Mouse (Mus musculus) layer of hippocampus, postnatal 10 days (tissue): ENCODE data around the gene Gm43302. TPM values are rescaled to one million over a fixed set of nuclear protein-coding genes. Genes with fewer than 3 reads are reported as not detected.
"Not testable (repeated sequence)": the region's sequence is repeated elsewhere in the genome, so short reads cannot be mapped to it uniquely, and the experiment has no call there.

ENCODE experiments used
- DNase-seq, 2 experiments: peaks; one replicate each; pipeline ENCODE4 v3.0.0; 2021; ENCODE audit warnings: low spot score in 2 of 2
- total RNA-seq, 2 experiments: library from RNA; stranded (reverse); gene quantifications; 2 replicates each; pipeline ENCODE4 v1.2.3; 2021

Gene Gm43302
- total RNA-seq, 2 experiments from 2014 or later = not detected

GRCm38 (mm10) chr5:105199149-105199548 is 94.3 kb downstream of the Gm43302 start:
- not testable (repeated sequence) for DNase-seq

- DNase-seq = not testable (repeated sequence)
Observed at GRCm38 (mm10) chr5:105197915-105198560, 95.5 kb downstream of the Gm43302 start.

GRCm38 (mm10) chr5:105196308-105196707 is 97.2 kb downstream of the Gm43302 start:
- DNase-seq = not testable (repeated sequence)

GRCm38 (mm10) chr5:105192536-105192935 is 101.0 kb downstream of the Gm43302 start:
- DNase-seq = not testable (repeated sequence)

- DNase-seq = no peak
Observed at GRCm38 (mm10) chr5:105181446-105181845, 112.0 kb downstream of the Gm43302 start.

Other genes starting within 250 kb of the Gm43302 start
- gene Gbp9, start 154.2 kb downstream of the Gm43302 start, total RNA-seq = 1 to 10 TPM; 2.0 to 2.2 TPM
- under 1 TPM; 0.33 to 0.37 TPM for gene Gbp8, start 154.2 kb downstream of the Gm43302 start, total RNA-seq
- under 1 TPM; 0.29 to 0.80 TPM for gene Gbp4, start 154.1 kb downstream of the Gm43302 start, total RNA-seq
- gene Gbp10, start 54.2 kb downstream of the Gm43302 start, total RNA-seq = under 1 TPM in 1 of 2 experiments, not detected in 1; 0.13 TPM
- gene Gbp6, start within 50 bp of the Gm43302 start, total RNA-seq = 1 to 10 TPM in 1 of 2 experiments, under 1 TPM in 1; 0.98 to 1.2 TPM
- gene Lrrc8b, start 122.1 kb upstream of the Gm43302 start, total RNA-seq = 10 to 100 TPM; 93.0 to 96.3 TPM
- 10 to 100 TPM; 24.6 to 26.1 TPM for gene Lrrc8c, start 225.7 kb upstream of the Gm43302 start, total RNA-seq